Mouse (Mus musculus) retina, embryonic 14.5 days (tissue): ENCODE results near the gene Gucy2e.

Source experiments
- DNase-seq: peaks from one replicate; pipeline ENCODE4 v3.0.0-alpha.2; 2015; ENCODE audit warnings: low spot score

Gucy2e gene

DNA sequence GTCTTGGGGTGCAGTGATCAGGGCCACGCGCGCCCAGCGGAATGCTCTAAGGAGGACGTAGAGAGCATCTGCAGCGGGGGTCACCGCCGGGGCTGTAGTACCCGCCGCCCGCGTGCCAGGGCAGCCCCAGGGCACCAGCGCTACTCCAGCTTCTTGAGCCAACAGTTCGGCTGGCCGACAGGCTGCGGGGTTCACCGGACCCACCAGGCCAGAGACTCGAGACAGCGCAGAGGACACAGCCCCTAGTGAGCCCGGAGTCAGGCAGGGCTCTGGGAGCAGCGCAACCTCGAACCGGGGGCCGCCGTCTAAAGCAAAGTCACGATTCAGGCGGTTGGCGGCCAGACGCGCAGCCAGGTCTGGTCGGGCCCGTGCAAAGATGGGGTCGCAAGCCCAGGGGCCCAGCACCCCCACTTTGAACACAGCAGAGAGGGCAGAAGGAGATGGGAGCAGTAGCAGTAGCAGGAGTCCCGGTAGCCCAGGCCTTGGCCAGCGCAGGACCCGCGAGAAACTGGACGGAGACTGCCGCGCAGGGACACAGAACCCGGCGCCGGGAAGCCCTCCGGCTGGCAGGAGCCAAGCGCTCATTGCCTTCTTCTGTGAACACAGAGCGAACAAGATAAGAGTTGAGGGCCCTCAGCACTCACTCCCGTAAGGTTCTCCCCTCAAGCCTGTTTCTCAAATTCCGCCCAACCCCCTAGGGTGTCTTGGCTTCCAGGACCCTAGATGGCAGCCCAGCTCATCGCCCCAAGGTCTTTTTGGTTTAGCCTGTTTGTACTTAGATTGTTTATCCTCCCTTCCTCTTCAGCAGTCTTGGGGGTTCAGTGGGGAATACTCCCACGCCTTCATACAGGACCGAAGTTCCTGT, 543 bp downstream of the Gucy2e start:
- no peak for DNase-seq

DNA sequence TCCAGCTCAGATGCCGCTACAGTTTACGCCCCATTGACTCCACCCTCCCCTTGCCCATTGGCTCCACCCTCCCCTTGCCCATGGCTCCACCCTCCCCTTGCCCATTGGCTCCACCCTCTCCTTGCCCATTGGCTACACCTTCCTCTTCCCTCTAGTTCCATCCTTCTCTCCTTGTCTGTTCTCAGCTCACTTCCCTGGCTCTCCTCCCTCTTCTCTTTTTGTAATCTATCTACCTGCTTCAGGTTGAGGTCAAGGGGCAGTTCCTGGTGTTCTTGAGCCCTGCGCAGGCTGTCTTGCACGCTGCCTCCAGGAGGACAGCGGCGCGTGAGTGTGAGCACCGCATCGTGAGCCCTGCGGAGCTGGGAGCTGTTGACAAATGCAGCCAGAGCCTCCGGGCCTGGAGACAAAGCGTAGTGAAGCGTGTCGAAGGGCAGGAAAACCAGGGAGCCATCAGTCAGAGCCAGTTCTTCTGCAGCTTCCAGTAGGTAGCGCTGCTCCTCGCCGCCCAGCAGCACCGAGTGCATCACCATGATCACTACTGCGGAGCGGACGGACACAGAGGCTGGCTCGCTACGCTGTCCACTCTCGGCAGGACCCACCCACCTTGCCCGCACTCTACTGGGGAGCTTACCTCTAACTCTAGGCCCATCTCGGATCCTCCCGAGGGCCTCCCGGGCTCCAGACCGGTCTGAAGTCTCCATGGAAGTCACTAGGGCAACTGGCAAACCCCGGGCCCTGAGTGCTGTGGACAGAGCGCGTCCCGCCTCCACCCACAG, 1.4 kb downstream of the Gucy2e start:
- peak; percentile 88 for DNase-seq

DNA sequence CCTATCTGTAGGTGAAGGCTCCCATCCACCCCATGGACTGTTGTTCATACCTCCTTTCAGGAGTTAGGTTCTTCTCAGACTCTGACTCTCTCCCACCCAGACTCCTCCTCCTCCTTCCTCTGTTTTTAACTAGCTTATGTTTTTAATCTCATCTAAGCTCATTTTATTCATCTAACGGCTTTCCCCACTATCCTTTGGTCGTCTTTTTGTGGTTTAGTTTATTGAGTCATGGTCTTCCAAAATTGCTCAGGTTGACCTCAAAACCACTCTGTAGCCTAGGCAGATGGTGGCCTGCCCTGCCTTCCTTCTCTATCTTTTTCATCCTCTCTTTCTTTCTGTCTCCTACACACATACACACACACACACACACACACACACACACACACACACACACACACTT, 3.7 kb downstream of the Gucy2e start:
- no peak for DNase-seq

DNA sequence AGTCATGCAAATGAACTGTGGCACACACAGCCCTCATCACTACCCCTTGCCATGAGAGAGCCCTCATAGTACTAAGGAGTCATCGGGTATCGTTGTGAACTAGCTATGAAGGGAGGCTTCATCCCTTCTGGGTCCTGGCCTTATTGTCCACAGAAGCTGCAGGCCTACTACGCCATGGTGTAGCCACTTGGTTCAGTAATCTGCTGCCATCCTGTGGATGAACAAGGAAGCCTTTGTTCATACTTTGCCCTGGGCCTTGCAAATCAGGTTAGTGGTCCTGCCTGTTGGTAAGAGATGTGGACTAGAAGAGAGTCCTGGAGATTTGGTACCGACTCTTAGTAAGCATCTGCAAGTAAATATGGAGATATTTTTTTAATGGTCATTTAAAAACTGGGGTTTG, 6.4 kb downstream of the Gucy2e start:
- DNase-seq, result no peak

DNA sequence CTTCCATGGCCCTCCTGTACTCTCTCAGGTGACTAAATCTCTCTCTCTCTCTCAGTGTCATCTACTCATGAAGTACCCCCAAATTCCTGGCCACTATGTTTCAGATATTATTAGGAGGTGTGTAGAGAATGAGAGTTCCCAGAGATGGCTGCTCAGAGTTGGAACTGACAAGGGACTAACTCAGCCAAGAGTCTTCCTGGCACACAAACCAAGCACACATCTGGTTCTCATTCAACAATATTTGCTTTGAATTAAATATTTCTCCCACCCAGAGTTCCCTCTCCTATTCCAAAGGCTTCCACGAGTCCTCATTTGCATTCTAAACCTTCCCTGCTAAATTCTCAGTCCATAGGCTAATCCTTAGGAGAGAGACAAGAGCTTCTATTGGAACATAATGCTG, 11.1 kb downstream of the Gucy2e start:
- no peak for DNase-seq

DNA sequence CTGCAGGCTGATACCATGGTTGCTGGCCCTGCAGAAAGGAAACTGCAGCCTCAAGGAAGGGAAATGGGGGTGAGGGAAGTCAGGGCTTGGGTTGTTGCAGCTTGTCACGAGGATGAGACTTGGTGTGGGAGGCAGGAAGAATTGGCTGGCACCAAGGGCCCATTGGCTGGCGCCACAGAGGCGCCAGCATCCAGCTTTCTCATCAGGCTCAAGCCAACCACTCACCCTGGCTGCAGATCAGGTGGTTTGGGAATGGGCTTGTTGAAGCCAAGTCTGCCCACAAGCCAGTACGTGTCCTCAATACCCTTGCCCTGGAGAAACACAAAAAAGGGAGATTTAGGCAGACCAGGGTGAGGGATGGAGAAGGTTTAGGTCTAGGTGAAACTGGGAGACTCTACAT, 13.7 kb downstream of the Gucy2e start:
- DNase-seq, result no peak

DNA sequence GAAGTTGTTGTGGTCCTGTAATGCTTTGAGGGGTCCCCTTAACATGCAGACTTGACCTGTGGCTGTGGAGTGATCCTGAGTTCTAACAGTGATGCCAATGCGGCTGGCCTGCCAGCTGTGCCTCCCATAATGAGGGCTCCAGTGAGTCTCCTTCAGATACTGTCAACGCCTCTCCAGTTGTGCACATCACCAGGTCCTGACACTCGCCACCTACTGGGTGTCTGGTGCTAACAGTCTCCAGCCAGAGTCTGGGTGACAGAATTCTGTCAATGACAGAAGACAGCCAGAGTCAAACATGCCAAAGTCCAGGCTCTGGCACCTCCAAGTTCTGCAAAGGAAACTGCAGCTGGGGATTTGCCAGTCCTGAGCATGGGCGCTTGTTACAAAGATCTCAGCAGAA, 15.8 kb downstream of the Gucy2e start:
- DNase-seq, result no peak

DNA sequence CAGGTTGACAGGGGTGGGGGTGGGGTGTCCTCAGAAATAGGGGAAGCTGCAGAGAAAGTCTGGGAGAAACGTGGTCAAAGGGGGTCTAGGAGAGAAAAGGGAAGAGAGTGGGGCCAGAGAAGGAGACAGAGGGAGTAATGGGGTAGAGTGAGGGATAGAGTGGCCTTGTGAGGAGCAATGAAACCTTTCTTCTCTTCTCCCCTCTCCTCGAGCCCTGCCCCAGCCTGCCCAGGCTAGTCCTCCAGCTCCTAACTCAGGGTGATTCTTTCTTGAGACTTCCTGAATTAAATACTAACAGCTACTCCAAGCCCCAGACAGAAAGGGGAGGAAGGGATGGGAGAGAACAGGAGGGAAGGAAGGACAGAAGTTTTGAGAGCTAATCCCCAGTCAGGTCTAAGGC, 18.2 kb downstream of the Gucy2e start:
- no peak for DNase-seq

DNA sequence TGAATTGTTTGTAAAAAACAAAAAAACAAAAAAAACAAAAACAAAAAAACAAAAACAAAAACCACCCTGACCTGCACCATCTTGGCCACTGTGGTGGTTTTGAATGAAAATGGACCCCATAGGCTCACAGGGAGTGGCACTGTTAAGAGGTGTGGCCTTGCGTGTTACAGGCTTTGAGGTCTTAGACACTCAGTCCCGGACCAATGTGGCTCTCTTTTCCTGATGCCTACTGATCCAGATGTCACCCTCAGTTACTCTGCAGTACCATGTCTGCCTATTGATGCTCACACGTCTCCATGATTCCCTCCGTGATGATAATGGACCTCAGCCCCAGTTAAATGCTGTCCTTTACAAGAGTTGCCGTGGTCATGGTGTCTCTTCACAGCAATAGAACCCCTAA, 19.4 kb downstream of the Gucy2e start:
- no peak for DNase-seq

DNA sequence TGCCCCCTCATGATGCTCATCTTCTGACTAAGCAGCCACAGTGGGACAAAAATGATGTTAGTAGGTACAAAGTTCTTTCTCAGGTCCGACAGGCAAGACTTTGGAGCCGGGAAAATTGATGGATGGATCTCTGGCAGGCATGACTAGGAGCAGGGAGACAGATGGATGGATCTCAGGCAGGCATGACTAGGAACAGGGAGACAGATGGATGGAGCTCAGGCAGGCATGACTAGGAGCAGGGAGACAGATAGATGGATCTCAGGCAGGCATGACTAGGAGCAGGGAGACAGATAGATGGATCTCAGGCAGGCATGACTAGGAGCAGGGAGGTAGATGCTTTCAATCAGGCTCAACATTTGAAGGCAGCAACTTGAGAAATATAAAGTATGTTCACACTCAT, 25.4 kb downstream of the Gucy2e start:
- peak; percentile 76 for DNase-seq

DNA sequence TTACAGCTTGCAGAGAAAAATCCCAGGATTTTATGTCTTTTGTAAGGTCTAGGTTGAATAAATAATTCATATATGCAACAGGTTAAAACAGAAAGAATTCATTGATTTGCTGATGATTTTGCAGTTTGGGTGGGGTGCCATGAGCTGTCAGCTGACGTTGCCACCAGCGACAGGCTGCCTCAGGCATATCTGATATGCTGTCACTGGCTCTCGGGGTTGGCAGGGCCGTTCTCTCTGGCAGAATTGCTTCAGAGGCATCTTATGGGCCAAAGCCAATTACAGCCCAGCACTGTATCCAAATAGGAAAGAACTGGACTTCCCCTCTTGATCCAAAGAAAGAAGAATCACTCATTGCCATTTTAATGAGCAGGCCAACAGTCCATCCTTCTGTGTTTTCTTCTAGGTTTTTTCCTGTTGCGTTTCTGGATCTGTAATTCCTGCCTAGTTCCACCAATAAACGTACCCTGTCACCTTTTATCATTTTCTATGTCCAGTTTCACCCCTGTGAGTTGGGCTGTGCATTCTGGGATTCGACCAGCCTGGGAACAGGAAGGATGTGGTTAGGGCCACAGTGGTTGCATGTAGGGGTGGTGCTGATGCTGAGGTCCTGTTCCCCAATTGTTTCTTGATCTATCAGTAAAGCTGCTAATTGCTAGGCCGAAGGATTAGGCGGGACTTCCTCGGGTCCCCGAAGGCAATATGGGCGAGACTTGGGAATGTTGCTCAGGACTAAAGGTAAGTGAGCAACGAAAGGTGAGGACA, 34.2 kb downstream of the Gucy2e start:
- no peak for DNase-seq

DNA sequence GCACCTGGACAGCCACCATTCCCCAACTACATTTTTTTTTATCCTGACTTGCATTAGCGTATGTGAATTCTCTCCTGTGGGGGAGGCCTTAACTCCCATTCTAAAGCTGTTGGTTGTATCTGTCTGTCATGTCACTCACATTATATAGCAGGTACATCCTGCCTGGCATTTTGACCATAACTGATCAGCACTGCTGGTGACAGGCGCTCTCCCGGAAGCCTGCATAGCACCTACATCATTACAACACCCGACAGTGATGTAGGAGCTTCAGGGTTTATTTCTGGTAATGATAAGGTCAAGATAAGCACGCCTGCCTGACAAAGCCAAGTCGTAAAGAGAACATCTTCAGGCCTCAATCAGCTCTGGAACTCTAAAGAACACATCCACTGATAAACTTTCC, 36.6 kb downstream of the Gucy2e start:
- DNase-seq, result no peak

DNA sequence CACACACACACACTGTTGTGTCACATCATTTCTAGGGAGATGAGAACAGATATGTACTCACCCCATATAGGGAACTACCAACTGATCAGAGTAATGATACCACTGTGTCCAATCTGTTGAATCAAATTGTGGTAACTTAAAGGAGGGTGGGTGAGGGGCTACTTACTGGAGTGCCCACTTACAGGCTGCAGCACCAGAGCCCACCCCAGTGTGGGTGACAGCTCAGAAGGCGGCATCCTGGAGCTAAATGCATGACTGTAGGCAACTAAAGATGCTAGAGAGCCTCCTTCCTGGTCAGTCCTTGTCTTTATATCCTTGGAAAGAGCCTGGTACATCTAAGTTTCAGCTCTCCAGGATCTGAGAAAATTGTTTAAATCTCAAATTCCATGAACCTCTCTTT, 37.6 kb downstream of the Gucy2e start:
- no peak for DNase-seq

DNA sequence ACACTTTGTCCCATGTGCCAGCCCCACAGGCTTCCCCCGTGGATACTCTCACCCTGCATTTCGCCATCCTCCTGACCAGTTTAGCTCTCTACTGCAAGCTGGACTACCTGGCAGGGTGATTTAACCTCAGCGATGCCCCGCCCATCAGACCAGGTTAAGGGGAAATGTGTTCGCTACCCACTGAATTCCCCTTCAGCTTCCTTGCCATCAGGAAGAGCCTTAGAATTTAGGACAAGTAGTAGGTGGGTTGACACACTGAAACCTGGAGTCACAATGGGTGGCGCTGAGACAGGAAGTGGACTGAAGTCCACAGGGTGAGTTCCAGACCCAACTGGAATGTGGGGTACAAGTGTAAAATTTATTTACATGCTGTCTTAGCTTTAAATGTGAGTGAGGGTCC, 39.1 kb downstream of the Gucy2e start, which contains the start of gene Alox8:
Gene Alox8, minus strand, starts transcription at position 101 of the 400 bp plus-strand sequence.
- no peak for DNase-seq

DNA sequence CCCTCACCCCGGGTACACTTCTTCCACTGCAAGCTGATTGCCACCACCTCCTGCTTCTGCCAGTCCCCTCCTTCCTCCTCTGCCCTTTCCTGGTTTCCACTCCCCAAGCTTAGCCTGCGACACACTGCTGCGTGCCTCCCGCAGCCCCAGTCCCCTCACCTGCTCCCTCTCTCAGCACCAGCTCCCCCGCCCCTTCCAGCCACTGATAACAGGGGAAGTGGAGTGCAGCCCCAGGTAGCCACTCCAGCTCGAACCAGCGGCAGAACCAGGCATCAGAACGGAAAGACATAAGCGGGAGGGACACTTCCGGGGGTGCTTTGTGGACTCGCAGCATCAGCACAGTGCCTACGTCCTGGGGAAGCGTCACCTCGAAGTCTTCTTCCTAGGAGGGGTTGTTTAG, 39.6 kb downstream of the Gucy2e start:
- no peak for DNase-seq

DNA sequence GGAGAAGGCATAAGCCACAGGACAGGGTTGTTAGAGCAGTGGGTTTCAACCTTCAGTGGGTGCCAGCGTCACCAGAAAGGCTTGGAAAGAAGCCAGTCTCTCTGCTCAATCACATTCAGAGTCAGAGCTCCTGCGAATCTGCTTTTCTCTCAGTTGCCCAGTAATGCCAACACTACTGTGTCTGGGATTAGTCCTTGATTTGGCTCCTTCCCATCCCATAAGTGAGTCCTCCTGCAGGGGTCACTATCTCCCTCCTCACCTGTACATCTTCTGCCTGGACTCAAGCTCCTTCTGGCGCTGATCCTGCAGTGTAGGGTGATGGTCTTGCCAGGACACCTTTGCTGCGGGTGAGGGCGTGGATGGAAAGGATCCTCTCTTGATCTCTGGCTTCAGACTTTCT, 40.1 kb downstream of the Gucy2e start:
- DNase-seq, result peak; percentile 21

DNA sequence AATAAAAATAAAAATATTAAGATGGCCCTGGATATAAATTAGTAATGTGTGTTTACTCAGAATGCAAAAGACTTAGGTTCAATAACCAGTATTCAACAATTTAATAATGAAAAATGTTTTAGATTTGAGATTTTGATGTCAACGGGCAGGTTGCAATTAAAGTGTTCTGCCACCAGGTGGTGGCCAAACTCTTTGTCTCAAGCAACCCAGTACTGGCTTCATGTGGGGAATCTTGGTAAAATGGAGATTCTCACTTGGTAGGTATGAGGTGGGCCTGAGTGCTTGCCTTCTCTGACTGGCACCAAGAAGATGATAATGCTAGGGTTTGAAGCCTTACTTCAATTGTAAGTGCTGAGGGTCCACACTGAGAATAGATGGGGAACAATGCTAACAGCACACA, 44.0 kb downstream of the Gucy2e start:
- peak; percentile 77 for DNase-seq

DNA sequence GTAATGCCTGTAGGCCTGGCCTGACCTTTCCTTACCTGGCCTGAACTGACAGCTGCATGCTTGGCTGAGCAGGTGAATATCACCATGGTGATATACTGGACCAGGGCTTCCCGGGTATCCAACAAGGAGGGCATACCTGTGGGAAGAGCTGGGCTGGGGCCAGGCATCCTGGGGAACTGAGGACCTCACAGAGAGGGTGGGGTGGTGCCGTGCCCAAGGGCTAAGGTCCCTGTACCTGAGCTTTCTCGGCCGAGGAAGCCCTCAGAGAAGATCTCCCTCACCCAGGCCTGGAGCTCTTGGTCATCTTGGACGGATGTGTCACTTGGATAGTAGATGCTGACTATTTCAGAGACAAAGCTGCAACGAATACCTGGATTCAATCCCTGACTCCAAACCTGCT, 50.9 kb downstream of the Gucy2e start:
- DNase-seq, result no peak

DNA sequence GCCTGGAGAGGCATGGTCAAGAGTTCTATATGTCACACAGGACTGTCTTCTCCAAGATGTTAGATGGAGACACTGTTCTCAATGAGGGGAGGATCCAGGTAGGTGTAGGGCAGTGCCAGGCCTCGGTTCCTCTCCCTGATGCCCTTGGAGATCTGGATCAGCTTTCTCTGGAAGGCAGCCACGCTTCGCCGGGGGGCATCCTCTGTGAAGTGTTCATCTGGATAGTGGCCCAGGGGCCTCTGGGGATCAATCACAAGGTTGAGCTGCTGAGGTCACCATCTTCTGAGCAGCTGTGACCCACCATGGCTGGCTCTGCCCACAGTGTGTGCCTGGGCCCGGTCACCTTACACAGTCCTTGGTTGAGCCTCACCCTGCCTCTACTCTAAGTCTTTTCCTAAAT, 51.8 kb downstream of the Gucy2e start:
- no peak for DNase-seq

DNA sequence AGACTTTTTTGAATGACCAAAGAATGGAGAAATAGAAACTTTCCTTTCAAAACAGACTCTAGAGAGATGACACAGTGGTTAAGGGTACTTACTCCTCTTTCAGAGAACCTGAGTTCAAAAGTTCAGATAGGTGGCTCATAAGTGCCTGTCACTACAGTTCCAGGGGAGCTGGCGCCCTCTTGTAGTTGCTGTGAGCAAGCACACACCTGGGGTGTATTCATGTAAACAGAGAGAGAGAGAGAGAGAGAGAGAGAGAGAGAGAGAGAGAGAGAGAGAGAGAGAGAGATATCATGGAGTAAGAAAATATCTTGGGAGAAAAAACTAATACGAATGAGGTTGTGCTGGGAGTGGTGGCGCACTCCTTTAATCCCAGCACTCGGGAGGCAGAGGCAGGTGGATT, 56.7 kb downstream of the Gucy2e start:
- no peak for DNase-seq

DNA sequence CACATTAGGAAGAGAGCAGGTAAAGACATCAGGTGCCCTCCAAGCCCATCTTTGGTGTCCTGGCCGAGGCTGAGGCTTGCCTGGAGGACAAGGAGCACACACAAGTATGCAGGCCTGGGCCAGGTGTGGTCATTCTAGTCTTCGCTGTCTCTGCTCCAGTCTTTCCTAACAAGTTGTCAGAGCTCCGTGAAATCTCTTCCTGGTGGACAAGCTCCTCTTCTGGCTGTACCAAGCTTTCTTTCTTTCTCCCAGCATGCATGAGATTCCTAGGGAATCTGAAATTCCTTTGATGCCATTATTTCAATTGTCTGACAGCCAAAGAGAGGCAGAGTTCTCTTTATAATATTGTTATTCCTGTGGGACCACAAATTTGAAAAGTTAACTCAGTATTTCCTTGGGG, 57.3 kb downstream of the Gucy2e start:
- no peak for DNase-seq

DNA sequence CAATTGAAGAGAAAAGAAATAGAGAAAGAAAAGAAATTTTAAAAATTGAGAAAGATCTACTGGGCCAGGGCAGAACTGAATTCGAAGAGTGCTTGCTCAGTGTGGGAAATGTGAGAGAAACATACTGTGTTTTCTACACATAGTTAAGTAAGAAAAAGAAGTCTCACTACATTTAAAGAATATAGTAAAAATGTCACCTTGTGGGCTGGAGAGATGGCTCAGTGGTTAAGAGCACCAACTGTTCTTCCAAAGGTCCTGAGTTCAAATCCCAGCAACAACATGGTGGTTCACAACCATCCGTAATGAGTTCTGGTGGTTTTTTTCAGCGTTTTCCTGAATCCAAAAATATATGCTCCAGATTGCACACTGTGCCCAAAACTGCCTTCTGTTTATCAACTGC, 58.3 kb downstream of the Gucy2e start:
- DNase-seq, result no peak

DNA sequence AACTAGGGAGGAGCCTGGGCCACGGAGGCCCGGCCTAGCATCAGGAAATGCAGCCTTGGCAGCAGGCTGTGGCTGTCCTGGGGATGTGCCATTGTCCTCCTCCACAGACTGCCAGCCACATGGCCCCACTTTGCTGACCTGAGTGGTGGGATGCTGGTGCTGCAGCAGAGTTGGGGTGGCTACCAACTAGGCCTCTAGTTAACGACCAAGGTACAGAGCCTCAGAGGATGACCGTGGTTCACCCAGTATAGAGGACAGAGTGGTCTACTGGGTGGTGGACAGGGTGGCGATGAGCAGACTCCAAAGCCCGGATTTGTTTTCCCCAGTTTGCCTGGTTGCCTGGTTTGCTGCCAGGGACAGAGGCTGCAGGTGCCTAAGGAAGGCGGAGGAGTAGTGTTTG, 62.1 kb downstream of the Gucy2e start:
- no peak for DNase-seq
